Mouse (Mus musculus) MEL (cell line): ENCODE results near the gene Gm11549. TPM values are rescaled to one million over a fixed set of nuclear protein-coding genes. Genes with fewer than 3 reads are reported as not detected.

Experiments
- DNase-seq: peaks from one replicate; pipeline ENCODE4 v3.0.0; 2011; ENCODE audit warnings: low read depth, low spot score
- H3K27ac ChIP-seq: 2 replicates; pipeline ENCODE4 v1.5.1; 2012; ENCODE audit warnings: low read depth, mild to moderate bottlenecking, control low read depth, low read length, moderate library complexity; ENCODE audit not compliant: control insufficient read depth
- H3K27me3 ChIP-seq, 2 experiments: fragments of 150-350 bp in 1 of 2; sonication (generic) in 1 of 2; 2 replicates each; pipeline ENCODE4 v1.6.1; 2012; ENCODE audit warnings: low read length in 2 of 2, mild to moderate bottlenecking in 2 of 2, improper control_type of control experiment in 1 of 2, moderate library complexity in 1 of 2; ENCODE audit not compliant: insufficient read depth in 2 of 2, control insufficient read depth in 1 of 2
- H3K36me3 ChIP-seq, 2 experiments: 2 replicates each; pipeline ENCODE4 v1.6.1; 2012 to 2014; ENCODE audit warnings: low read length in 2 of 2, improper control_type of control experiment in 1 of 2, inconsistent platforms in 1 of 2, mild to moderate bottlenecking in 1 of 2; ENCODE audit not compliant: insufficient read depth in 2 of 2, control insufficient read depth in 1 of 2
- H3K4me1 ChIP-seq, 2 experiments: fragments of 150-350 bp in 1 of 2; sonication (generic) in 1 of 2; 2 replicates each; pipeline ENCODE4 v1.6.1; 2012; ENCODE audit warnings: low read length in 2 of 2, improper control_type of control experiment in 1 of 2, mild to moderate bottlenecking in 1 of 2; ENCODE audit not compliant: insufficient read depth in 2 of 2, control insufficient read depth in 1 of 2
- H3K4me3 ChIP-seq, 2 experiments: fragments of 150-350 bp in 1 of 2; sonication (generic) in 1 of 2; 2 replicates each; pipeline ENCODE4 v1.5.1; 2012; ENCODE audit warnings: low read depth in 2 of 2, low read length in 2 of 2, mild to moderate bottlenecking in 2 of 2, moderate library complexity in 2 of 2, control low read depth in 1 of 2, improper control_type of control experiment in 1 of 2; ENCODE audit not compliant: control insufficient read depth in 1 of 2, insufficient read depth in 1 of 2
- H3K79me2 ChIP-seq: 2 replicates; pipeline ENCODE4 v1.6.1; 2012; ENCODE audit warnings: mild to moderate bottlenecking, low read length, moderate library complexity; ENCODE audit not compliant: control insufficient read depth, poor library complexity, insufficient read depth
- H3K9ac ChIP-seq: 2 replicates; pipeline ENCODE4 v1.6.1; 2012; ENCODE audit warnings: low read depth, mild to moderate bottlenecking, control low read depth, low read length, moderate library complexity; ENCODE audit not compliant: control insufficient read depth, poor library complexity, severe bottlenecking
- H3K9me3 ChIP-seq: fragments of 150-350 bp; sonication (generic); replicated peaks from 2 replicates; pipeline ENCODE4 v1.6.1; 2012; ENCODE audit warnings: mild to moderate bottlenecking, low read length, improper control_type of control experiment, moderate library complexity; ENCODE audit not compliant: insufficient read depth
- CHD1 ChIP-seq: IDR thresholded peaks from 2 replicates; pipeline ENCODE4 v1.6.1; 2012; ENCODE audit warnings: low read depth, mild to moderate bottlenecking, inconsistent platforms, low read length, improper control_type of control experiment
- CTCF ChIP-seq, 3 experiments: IDR thresholded peaks in 2 of 3; conservative IDR thresholded peaks in 1 of 3; 2 replicates each; pipeline ENCODE4 v1.5.1; 2011 to 2012; ENCODE audit warnings: low read length in 3 of 3, low read depth in 2 of 3, mild to moderate bottlenecking in 2 of 3, improper control_type of control experiment in 1 of 3, inconsistent platforms in 1 of 3, mixed read lengths in 1 of 3, moderate library complexity in 1 of 3; ENCODE audit not compliant: control insufficient read depth in 1 of 3, insufficient read depth in 1 of 3, poor library complexity in 1 of 3, severe bottlenecking in 1 of 3
- E2F4 ChIP-seq: IDR thresholded peaks from 2 replicates; pipeline ENCODE4 v1.6.1; 2011; ENCODE audit warnings: low read depth, low read length, improper control_type of control experiment, borderline replicate concordance
- JUND ChIP-seq: IDR thresholded peaks from 2 replicates; pipeline ENCODE4 v1.6.1; 2011; ENCODE audit warnings: low read depth, mild to moderate bottlenecking, improper control_type of control experiment, low read length
- MAZ ChIP-seq: IDR thresholded peaks from 2 replicates; pipeline ENCODE4 v1.6.1; 2012; ENCODE audit warnings: low read depth, mild to moderate bottlenecking, inconsistent platforms, low read length, improper control_type of control experiment
- MEF2A ChIP-seq: IDR thresholded peaks from 2 replicates; pipeline ENCODE4 v1.6.1; 2014; ENCODE audit warnings: low read depth, mild to moderate bottlenecking, inconsistent platforms, low read length, improper control_type of control experiment; ENCODE audit not compliant: poor library complexity, insufficient replicate concordance, severe bottlenecking; ENCODE audit errors: extremely low read depth
- MYB ChIP-seq: IDR thresholded peaks from 2 replicates; pipeline ENCODE4 v1.6.1; 2011; ENCODE audit warnings: mild to moderate bottlenecking, low read depth, low read length, improper control_type of control experiment
- MYC ChIP-seq: IDR thresholded peaks from 2 replicates; pipeline ENCODE4 v1.6.1; 2011; ENCODE audit warnings: low read depth, mild to moderate bottlenecking, low read length, improper control_type of control experiment, moderate library complexity
- NELFE ChIP-seq: IDR thresholded peaks from 2 replicates; pipeline ENCODE4 v1.6.1; 2011; ENCODE audit warnings: low read depth, low read length, improper control_type of control experiment
- NRF1 ChIP-seq: IDR thresholded peaks from 2 replicates; pipeline ENCODE4 v1.6.1; 2014; ENCODE audit warnings: low read depth, mild to moderate bottlenecking, inconsistent platforms, low read length, improper control_type of control experiment, moderate library complexity; ENCODE audit not compliant: poor library complexity, insufficient read depth, severe bottlenecking
- POLR2A ChIP-seq, 2 experiments: IDR thresholded peaks; 2 replicates each; pipeline ENCODE4 v1.6.1; 2011 to 2012; ENCODE audit warnings: low read length in 2 of 2, mild to moderate bottlenecking in 2 of 2, control low read depth in 1 of 2, improper control_type of control experiment in 1 of 2, low read depth in 1 of 2, moderate library complexity in 1 of 2; ENCODE audit not compliant: control insufficient read depth in 1 of 2, insufficient read depth in 1 of 2, poor library complexity in 1 of 2
- POLR2AphosphoS5 ChIP-seq: IDR thresholded peaks from 2 replicates; pipeline ENCODE4 v1.6.1; 2012; ENCODE audit warnings: low read depth, borderline replicate concordance, mild to moderate bottlenecking, inconsistent platforms, low read length, moderate library complexity, mixed read lengths
- RAD21 ChIP-seq: IDR thresholded peaks from 2 replicates; pipeline ENCODE4 v1.6.1; 2011; ENCODE audit warnings: mild to moderate bottlenecking, low read depth, low read length, improper control_type of control experiment
- TAL1 ChIP-seq: IDR thresholded peaks from 2 replicates; pipeline ENCODE4 v1.6.1; 2012; ENCODE audit warnings: mild to moderate bottlenecking, inconsistent platforms, low read length, moderate library complexity, mixed read lengths
- TCF12 ChIP-seq: IDR thresholded peaks from 2 replicates; pipeline ENCODE4 v1.6.1; 2014; ENCODE audit warnings: low read depth, mild to moderate bottlenecking, inconsistent platforms, low read length, improper control_type of control experiment, moderate library complexity
- UBTF ChIP-seq: IDR thresholded peaks from 2 replicates; pipeline ENCODE4 v1.6.1; 2012; ENCODE audit warnings: low read depth, mild to moderate bottlenecking, inconsistent platforms, low read length, improper control_type of control experiment, moderate library complexity, borderline replicate concordance; ENCODE audit not compliant: insufficient read depth
- USF1 ChIP-seq: IDR thresholded peaks from 2 replicates; pipeline ENCODE4 v1.6.1; 2014; ENCODE audit warnings: low read depth, mild to moderate bottlenecking, inconsistent platforms, low read length, improper control_type of control experiment, moderate library complexity
- USF2 ChIP-seq, 2 experiments: IDR thresholded peaks; 2 replicates each; pipeline ENCODE4 v1.6.1; 2011 to 2012; ENCODE audit warnings: improper control_type of control experiment in 2 of 2, low read length in 2 of 2, borderline replicate concordance in 1 of 2, inconsistent platforms in 1 of 2, low read depth in 1 of 2, mild to moderate bottlenecking in 1 of 2; ENCODE audit not compliant: insufficient read depth in 1 of 2
- ZC3H11A ChIP-seq: IDR thresholded peaks from 2 replicates; pipeline ENCODE4 v1.6.1; 2012; ENCODE audit warnings: low read depth, mild to moderate bottlenecking, inconsistent platforms, low read length, improper control_type of control experiment
- ZMIZ1 ChIP-seq: IDR thresholded peaks from 2 replicates; pipeline ENCODE4 v1.6.1; 2012; ENCODE audit warnings: low read depth, mild to moderate bottlenecking, inconsistent platforms, low read length, improper control_type of control experiment, moderate library complexity
- ZNF384 ChIP-seq: IDR thresholded peaks from 2 replicates; pipeline ENCODE4 v1.6.1; 2012; ENCODE audit warnings: low read depth, mild to moderate bottlenecking, inconsistent platforms, low read length, improper control_type of control experiment
- polyA plus RNA-seq, 2 experiments: library from polyadenylated mRNA; stranded (reverse) in 1 of 2; unstranded in 1 of 2; fragments of >175 nt in 1 of 2; fragments of >200 nt in 1 of 2; gene quantifications; 2 replicates each; pipeline versions ENCODE4 v1.2.1 to v1.2.4; 2012; ENCODE audit warnings: low replicate concordance in 2 of 2, low read depth in 1 of 2; ENCODE audit not compliant: insufficient read length in 2 of 2, insufficient read depth in 1 of 2, missing spikeins in 1 of 2
- total RNA-seq: library from RNA; depleted of rRNA; stranded (reverse); fragments of 300-350 nt; gene quantifications from 2 replicates; pipeline ENCODE4 v1.2.3, GENCODE M21; 2012

Gene Gm11549
- total and polyA plus RNA-seq, 3 experiments = not detected

DNA sequence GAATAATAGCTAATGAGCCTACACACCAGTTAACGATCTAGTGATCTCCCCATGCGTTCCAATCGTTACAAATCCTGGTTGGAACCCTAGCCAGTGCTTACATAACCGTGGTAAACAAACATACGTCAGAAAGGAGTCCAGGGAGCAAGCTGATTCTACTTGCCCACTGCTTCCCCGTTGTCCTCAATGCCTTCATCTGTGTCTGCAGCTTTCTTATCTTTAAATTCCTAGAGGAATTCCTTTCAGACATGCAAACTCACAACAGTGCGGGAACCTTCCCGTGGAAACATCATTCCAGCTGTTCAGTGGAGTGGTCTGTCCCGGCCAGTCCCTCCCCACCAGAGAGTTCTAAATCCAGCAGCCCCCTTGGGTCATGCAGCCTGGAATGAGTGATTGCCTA lies 38.7 kb downstream of the Gm11549 start:
- Histone ChIP-seq H3K9ac (no peak overlapping the region), H3K4me3 (no peak overlapping the region), H3K4me1 (no peaks in the 10 kb centered on the region), H3K27me3 (no peaks in the 10 kb centered on the region), H3K27ac (no peak overlapping the region), H3K9me3 (no peaks in the 10 kb centered on the region), H3K79me2 (no peaks in the 10 kb centered on the region), H3K36me3 (no peaks in the 10 kb centered on the region)
- TF ChIP-seq USF1 = no peak
- TF ChIP-seq POLR2AphosphoS5 = no peak
- TF ChIP-seq UBTF = no peak
- no peak for TF ChIP-seq MEF2A
- TF ChIP-seq JUND = no peak
- TF ChIP-seq MYB = no peak
- TF ChIP-seq TCF12 = no peak
- no peak for TF ChIP-seq CTCF (IDR thresholded peaks at IDR 0.05 in 2 of 3, conservative IDR thresholded peaks at IDR 0.05 in 1 of 3; ENCODE audit: control insufficient read depth in 1 of 3, insufficient read depth in 1 of 3, low read depth in 2 of 3, low read length in 3 of 3, poor library complexity in 1 of 3, severe bottlenecking in 1 of 3)
- no peak for TF ChIP-seq RAD21
- no peak for TF ChIP-seq NRF1
- TF ChIP-seq TAL1 = no peak
- TF ChIP-seq MYC = no peak
- no peak for TF ChIP-seq CHD1
- no peak for TF ChIP-seq MAZ
- no peak for TF ChIP-seq E2F4
- TF ChIP-seq USF2 (IDR thresholded peaks at IDR 0.05; ENCODE audit: borderline replicate concordance in 1 of 2, insufficient read depth in 1 of 2, low read depth in 1 of 2, low read length in 2 of 2) = no peak
- no peak for TF ChIP-seq ZC3H11A
- TF ChIP-seq ZMIZ1 = no peak
- no peak for TF ChIP-seq NELFE
- DNase-seq = no peak

GRCm38 (mm10) chr3:36481776-36482193 lies 39.8 kb downstream of the Gm11549 start:
- Histone ChIP-seq H3K27me3 (no peaks in the 10 kb centered on the region), H3K4me1 (peaks cover under 1 to 2% of the 10 kb centered on the region in 2 experiments; a peak in 3 of 4 replicates), H3K9ac (no peak overlapping the region), H3K79me2 (no peaks in the 10 kb centered on the region), H3K27ac (no peak overlapping the region), H3K36me3 (peaks cover 0 to 3% of the 10 kb centered on the region in 2 experiments; a peak in 2 of 4 replicates), H3K9me3 (no peaks in the 10 kb centered on the region), H3K4me3 (no peak overlapping the region)
- DNase-seq = no peak
- TF ChIP-seq NELFE (no peak), MEF2A (no peak), ZNF384 (no peak), USF2 (IDR thresholded peaks at IDR 0.05; ENCODE audit: borderline replicate concordance in 1 of 2, insufficient read depth in 1 of 2, low read depth in 1 of 2, low read length in 2 of 2) (no peak), POLR2A (IDR thresholded peaks at IDR 0.05; ENCODE audit: control insufficient read depth in 1 of 2, insufficient read depth in 1 of 2, low read depth in 1 of 2, low read length in 2 of 2, poor library complexity in 1 of 2) (no peak), MYB (no peak)
